Mouse (Mus musculus): ENCODE results near the gene Cacna1s.

GRCm38 (mm10) chr1:136007211-136008158 is 45.1 kb upstream of the Cacna1s start, which contains the start of gene Tmem9:
- TF ChIP-seq CTCF (IDR thresholded peaks at IDR 0.05; ENCODE audit: low read depth) (no peak), EP300 (IDR thresholded peaks at IDR 0.05; ENCODE audit: low read depth) (no peak)
